Mouse (Mus musculus) spleen, adult 2 months (tissue): Measurements from ENCODE around the gene Rerg. TPM values are rescaled to one million over a fixed set of nuclear protein-coding genes. Genes with fewer than 3 reads are reported as not detected.

Source experiments
- DNase-seq, 2 experiments: peaks; one replicate each; pipeline versions ENCODE4 v3.0.0 to v3.0.0-alpha.2; 2012 to 2021; ENCODE audit warnings: low spot score in 2 of 2, low read depth in 1 of 2
- H3K27ac ChIP-seq: fragments of 200-500 bp; 2 replicates; pipeline ENCODE4 v1.5.1; 2012; ENCODE audit warnings: low read length, inconsistent platforms; ENCODE audit not compliant: insufficient read depth
- H3K27me3 ChIP-seq: fragments of 200-500 bp; 2 replicates; pipeline ENCODE4 v1.6.1; 2012; ENCODE audit warnings: mild to moderate bottlenecking, moderate library complexity, low read length, inconsistent platforms; ENCODE audit not compliant: control insufficient read depth, insufficient read depth
- H3K36me3 ChIP-seq: fragments of 200-500 bp; 2 replicates; pipeline ENCODE4 v1.6.1; 2012; ENCODE audit warnings: mild to moderate bottlenecking, low read length, inconsistent platforms; ENCODE audit not compliant: control insufficient read depth, insufficient read depth
- H3K4me1 ChIP-seq: fragments of 200-500 bp; 2 replicates; pipeline ENCODE4 v1.6.1; 2011; ENCODE audit warnings: inconsistent platforms; ENCODE audit not compliant: control insufficient read depth, insufficient read depth, insufficient read length
- H3K4me3 ChIP-seq: fragments of 200-500 bp; 2 replicates; pipeline ENCODE4 v1.5.1; 2011; ENCODE audit warnings: mild to moderate bottlenecking, inconsistent platforms; ENCODE audit not compliant: insufficient read depth, insufficient read length; ENCODE audit errors: extremely low read depth
- CTCF ChIP-seq: fragments of 200-500 bp; IDR thresholded peaks from 2 replicates; pipeline ENCODE4 v1.5.1; 2011; ENCODE audit warnings: mild to moderate bottlenecking, inconsistent platforms; ENCODE audit not compliant: insufficient read depth, insufficient read length, insufficient replicate concordance; ENCODE audit errors: extremely low read depth
- POLR2A ChIP-seq: fragments of 200-500 bp; IDR thresholded peaks from 2 replicates; pipeline ENCODE4 v1.6.1; 2011; ENCODE audit warnings: low read depth, low read length, inconsistent platforms
- WGBS: fragments of 180-500 bp; shearing (Covaris S2); methylation state at CpG from one replicate; pipeline ENCODE4 v1.1.7; 2018; 5-methylcytosine and 5-hydroxymethylcytosine counted together
- polyA plus RNA-seq: library from polyadenylated mRNA; depleted of rRNA; stranded (reverse); fragments of >200 nt; gene quantifications from 2 replicates; pipeline ENCODE4 v1.2.3, GENCODE M21; 2012

Gene Rerg
- polyA plus RNA-seq, 1 experiment: 0.07 TPM

GRCm38 (mm10) chr6:137153021-137153420, 17.3 kb downstream of the Rerg start:
- no peak for TF ChIP-seq CTCF
- TF ChIP-seq POLR2A: no peak
- Histone ChIP-seq H3K36me3 (no peaks in the 10 kb centered on the region), H3K4me1 (no peaks in the 10 kb centered on the region), H3K4me3 (no peak overlapping the region), H3K27me3 (no peaks in the 10 kb centered on the region), H3K27ac (no peak overlapping the region)
- no peak for DNase-seq
- WGBS: 89% methylated on average over 14 of the region's 14 CpGs

GRCm38 (mm10) chr6:137151015-137151414, 19.3 kb downstream of the Rerg start:
- Histone ChIP-seq H3K27ac (no peak overlapping the region), H3K4me3 (no peak overlapping the region), H3K36me3 (no peaks in the 10 kb centered on the region), H3K27me3 (no peaks in the 10 kb centered on the region), H3K4me1 (no peaks in the 10 kb centered on the region)
- no peak for DNase-seq
- WGBS: 65% methylated on average over 2 of the region's 2 CpGs
- TF ChIP-seq POLR2A (no peak), CTCF (no peak)

GRCm38 (mm10) chr6:137149833-137150232, 20.5 kb downstream of the Rerg start:
- Histone ChIP-seq H3K4me3 (no peak overlapping the region), H3K27me3 (no peaks in the 10 kb centered on the region), H3K36me3 (no peaks in the 10 kb centered on the region), H3K27ac (no peak overlapping the region), H3K4me1 (no peaks in the 10 kb centered on the region)
- no peak for DNase-seq
- TF ChIP-seq CTCF (no peak), POLR2A (no peak)
- 81% methylated on average over 4 of the region's 4 CpGs for WGBS

- H3K27me3 ChIP-seq: no peaks in the 10 kb centered on the region
- H3K27ac ChIP-seq: no peak overlapping the region
- DNase-seq: no peak
- WGBS: 97% methylated on average over 2 of the region's 2 CpGs
- no peak overlapping the region for H3K4me3 ChIP-seq
- H3K36me3 ChIP-seq: no peaks in the 10 kb centered on the region
- no peaks in the 10 kb centered on the region for H3K4me1 ChIP-seq
- TF ChIP-seq POLR2A: no peak
- no peak for TF ChIP-seq CTCF
Observed at GRCm38 (mm10) chr6:137146910-137147309, 23.4 kb downstream of the Rerg start.

- Histone ChIP-seq H3K4me1 (no peaks in the 10 kb centered on the region), H3K27me3 (no peaks in the 10 kb centered on the region), H3K36me3 (no peaks in the 10 kb centered on the region), H3K4me3 (no peak overlapping the region), H3K27ac (no peak overlapping the region)
- no peak for TF ChIP-seq CTCF
- no peak for TF ChIP-seq POLR2A
- DNase-seq: no peak
- 86% methylated on average over 11 of the region's 11 CpGs for WGBS
Observed at GRCm38 (mm10) chr6:137145611-137146010, 24.7 kb downstream of the Rerg start.

GRCm38 (mm10) chr6:137144958-137145535, 25.2 kb downstream of the Rerg start:
- Histone ChIP-seq H3K27ac (no peak overlapping the region), H3K4me3 (no peak overlapping the region), H3K4me1 (no peaks in the 10 kb centered on the region), H3K27me3 (no peaks in the 10 kb centered on the region), H3K36me3 (no peaks in the 10 kb centered on the region)
- 83% methylated on average over 11 of the region's 11 CpGs for WGBS
- no peak for DNase-seq
- TF ChIP-seq CTCF (no peak), POLR2A (no peak)

- no peaks in the 10 kb centered on the region for H3K27me3 ChIP-seq
- no peaks in the 10 kb centered on the region for H3K4me1 ChIP-seq
- no peak overlapping the region for H3K4me3 ChIP-seq
- no peak for DNase-seq
- no peak for TF ChIP-seq POLR2A
- TF ChIP-seq CTCF: no peak
- no peaks in the 10 kb centered on the region for H3K36me3 ChIP-seq
- whole genome bisulfite sequencing: 78% methylated on average over 10 of the region's 10 CpGs
- no peak overlapping the region for H3K27ac ChIP-seq
Observed at GRCm38 (mm10) chr6:137144526-137144840, 25.8 kb downstream of the Rerg start.
